Mouse (Mus musculus): Measurements from ENCODE around the gene H2-Q6. TPM values are rescaled to one million over a fixed set of nuclear protein-coding genes. Genes with fewer than 3 reads are reported as not detected.
"Not testable (repeated sequence)": the region's sequence is repeated elsewhere in the genome, so short reads cannot be mapped to it uniquely, and the experiment has no call there.

H2-Q6 gene
- polyA plus RNA-seq, 1 experiment from 2014 or later = 7.0 TPM

DNA sequence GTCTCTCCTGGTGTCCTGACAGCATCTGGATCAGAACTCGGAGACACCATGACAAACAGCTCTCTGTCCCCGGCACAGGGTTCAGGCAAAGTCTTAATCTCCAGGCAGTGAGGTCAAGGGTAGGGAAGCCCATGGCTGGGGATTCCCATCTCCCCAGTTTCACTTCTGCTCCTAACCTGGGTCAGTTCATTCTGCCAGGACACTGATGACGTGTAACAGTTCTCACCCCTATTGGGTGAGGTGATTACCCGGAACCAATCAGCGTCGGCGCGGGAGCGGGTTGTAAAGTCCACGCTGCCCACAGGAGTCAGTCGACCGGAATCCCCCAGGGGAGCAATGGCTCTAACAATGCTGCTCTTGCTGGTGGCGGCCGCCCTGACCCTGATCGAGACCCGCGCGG lies 14.2 kb downstream of the H2-Q6 start, which contains the start of gene H2-Q7:
Gene H2-Q7 (plus strand): TSS at position 271 of the 400 bp plus-strand sequence.
- Histone ChIP-seq H3K4me2 (ENCODE audit: low read length) (peak within 1 kb of the TSS; percentile 87), H3K9ac (ENCODE audit: low read depth, low read length) (peak within 1 kb of the TSS; percentile 44; the same call in 1 of the 2 replicates), H3K4me3 (replicated peaks; ENCODE audit: low read depth, low read length) (peak within 1 kb of the TSS; percentile 45)
- H3K27ac ChIP-seq; H3K36me3 ChIP-seq (ENCODE audit: insufficient read depth, low read length); H3K4me1 ChIP-seq (replicated peaks; ENCODE audit: insufficient read depth, low read length); H3K27me3 ChIP-seq (ENCODE audit: insufficient read depth, low read length); H3K9me3 ChIP-seq (replicated peaks; ENCODE audit: low read length): not testable (repeated sequence)
- 2% methylated on average over 16 of the region's 18 CpGs for WGBS
- peak; percentile 16; the same call in 1 of the 2 replicates for TF ChIP-seq CTCF (IDR thresholded peaks at IDR 0.05; ENCODE audit: low read depth)
- DNase-seq (ENCODE audit: low spot score) (peak; percentile 92), ATAC-seq (replicated peaks; ENCODE audit: low FRiP score, low read depth) (peak; percentile 93)

DNA sequence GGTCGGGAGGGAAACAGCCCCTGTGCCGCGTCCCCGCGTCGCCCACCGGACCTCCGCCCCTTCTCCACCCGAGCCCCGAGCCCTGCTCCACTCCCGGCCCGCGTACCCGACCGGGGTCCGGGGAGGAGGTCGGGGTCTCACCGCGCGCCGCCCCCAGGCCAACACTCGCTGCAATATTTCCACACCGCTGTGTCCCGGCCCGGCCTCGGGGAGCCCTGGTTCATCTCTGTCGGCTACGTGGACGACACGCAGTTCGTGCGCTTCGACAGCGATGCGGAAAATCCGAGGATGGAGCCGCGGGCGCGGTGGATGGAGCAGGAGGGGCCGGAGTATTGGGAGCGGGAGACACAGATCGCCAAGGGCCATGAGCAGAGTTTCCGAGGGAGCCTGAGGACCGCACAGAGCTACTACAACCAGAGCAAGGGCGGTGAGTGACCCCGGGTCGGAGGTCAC lies 14.7 kb downstream of the H2-Q6 start:
- H3K9me3 ChIP-seq (replicated peaks; ENCODE audit: low read length); H3K27ac ChIP-seq; DNase-seq (ENCODE audit: low spot score); H3K27me3 ChIP-seq (ENCODE audit: insufficient read depth, low read length); H3K36me3 ChIP-seq (ENCODE audit: insufficient read depth, low read length); H3K4me1 ChIP-seq (replicated peaks; ENCODE audit: insufficient read depth, low read length): not testable (repeated sequence)
- H3K9ac ChIP-seq (ENCODE audit: low read depth, low read length) = peak overlapping the region; percentile 44; the same call in 1 of the 2 replicates
- peak overlapping the region; percentile 45 for H3K4me3 ChIP-seq (replicated peaks; ENCODE audit: low read depth, low read length)
- 1% methylated on average over 40 of the region's 48 CpGs for WGBS
- peak; percentile 49 for ATAC-seq (replicated peaks; ENCODE audit: low FRiP score, low read depth)
- H3K4me2 ChIP-seq (ENCODE audit: low read length) = peak overlapping the region; percentile 87

DNA sequence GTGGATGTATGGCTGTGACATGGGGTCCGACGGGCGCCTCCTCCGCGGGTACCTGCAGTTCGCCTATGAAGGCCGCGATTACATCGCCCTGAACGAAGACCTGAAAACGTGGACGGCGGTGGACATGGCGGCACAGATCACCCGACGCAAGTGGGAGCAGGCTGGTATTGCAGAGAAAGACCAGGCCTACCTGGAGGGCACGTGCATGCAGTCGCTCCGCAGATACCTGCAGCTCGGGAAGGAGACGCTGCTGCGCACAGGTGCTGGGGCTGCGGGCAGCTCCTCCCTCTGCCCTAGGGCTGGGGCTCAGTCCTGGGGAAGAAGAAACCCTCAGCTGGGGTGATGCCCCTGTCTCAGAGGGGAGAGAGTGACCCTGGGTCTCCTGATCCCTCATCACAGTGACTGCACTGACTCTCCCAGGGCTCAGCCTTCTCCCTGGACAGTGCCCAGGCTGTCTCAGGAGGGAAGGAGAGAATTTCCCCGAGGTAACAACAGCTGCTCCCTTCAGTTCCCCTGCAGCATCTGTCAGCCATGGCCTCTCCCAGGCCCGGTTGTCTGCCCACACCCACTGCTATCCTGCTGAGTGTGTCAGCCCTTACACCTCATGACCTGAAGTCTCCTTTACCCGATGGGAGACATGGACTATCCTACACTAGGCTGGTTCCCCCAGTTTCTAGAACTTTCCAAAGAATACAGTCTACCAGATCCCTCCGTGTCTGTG lies 15.4 kb downstream of the H2-Q6 start:
- not testable (repeated sequence) for H3K4me3 ChIP-seq (replicated peaks; ENCODE audit: low read depth, low read length); H3K9me3 ChIP-seq (replicated peaks; ENCODE audit: low read length); H3K4me2 ChIP-seq (ENCODE audit: low read length); DNase-seq (ENCODE audit: low spot score); H3K36me3 ChIP-seq (ENCODE audit: insufficient read depth, low read length); H3K27me3 ChIP-seq (ENCODE audit: insufficient read depth, low read length); H3K9ac ChIP-seq (ENCODE audit: low read depth, low read length); ATAC-seq (replicated peaks; ENCODE audit: low FRiP score, low read depth); H3K27ac ChIP-seq; H3K4me1 ChIP-seq (replicated peaks; ENCODE audit: insufficient read depth, low read length)
- 57% methylated on average over 26 of the region's 27 CpGs for WGBS

DNA sequence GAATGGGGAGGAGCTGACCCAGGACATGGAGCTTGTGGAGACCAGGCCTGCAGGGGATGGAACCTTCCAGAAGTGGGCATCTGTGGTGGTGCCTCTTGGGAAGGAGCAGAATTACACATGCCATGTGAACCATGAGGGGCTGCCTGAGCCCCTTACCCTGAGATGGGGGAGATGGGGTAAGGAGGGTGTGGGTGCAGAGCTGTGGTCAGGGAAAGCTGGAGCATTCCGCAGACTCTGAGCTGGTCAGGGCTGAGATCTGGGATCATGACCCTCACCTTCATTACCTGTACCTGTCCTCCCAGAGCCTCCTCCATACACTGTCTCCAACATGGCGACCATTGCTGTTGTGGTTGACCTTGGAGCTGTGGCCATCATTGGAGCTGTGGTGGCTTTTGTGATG lies 17.7 kb downstream of the H2-Q6 start:
- DNase-seq (ENCODE audit: low spot score); H3K9ac ChIP-seq (ENCODE audit: low read depth, low read length); H3K36me3 ChIP-seq (ENCODE audit: insufficient read depth, low read length); H3K4me1 ChIP-seq (replicated peaks; ENCODE audit: insufficient read depth, low read length); H3K4me2 ChIP-seq (ENCODE audit: low read length); H3K4me3 ChIP-seq (replicated peaks; ENCODE audit: low read depth, low read length); H3K9me3 ChIP-seq (replicated peaks; ENCODE audit: low read length); H3K27ac ChIP-seq; H3K27me3 ChIP-seq (ENCODE audit: insufficient read depth, low read length); ATAC-seq (replicated peaks; ENCODE audit: low FRiP score, low read depth): not testable (repeated sequence)
- 95% methylated on average over 2 of the region's 2 CpGs for WGBS

DNA sequence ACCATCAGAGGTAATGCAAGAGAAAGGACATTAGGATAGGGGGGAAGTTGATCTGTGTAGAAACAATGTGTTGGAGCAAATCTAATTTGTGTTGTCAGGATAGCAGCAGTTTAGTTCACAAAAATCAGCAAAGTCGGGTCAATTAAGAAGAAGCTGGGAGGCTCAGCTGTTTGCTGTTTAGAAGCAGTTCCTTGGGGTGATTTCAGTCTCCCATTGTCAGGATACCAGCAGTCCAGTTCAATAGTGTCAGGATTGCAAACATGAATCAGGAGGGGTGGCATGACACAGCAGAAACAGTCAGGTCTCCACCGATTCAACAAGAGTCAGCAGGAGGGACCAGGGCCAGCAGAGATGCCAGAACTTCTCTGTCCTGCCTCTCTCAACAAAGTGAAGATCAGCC lies 19.9 kb downstream of the H2-Q6 start:
- H3K4me3 ChIP-seq (replicated peaks; ENCODE audit: low read depth, low read length); H3K9ac ChIP-seq (ENCODE audit: low read depth, low read length); H3K27ac ChIP-seq; H3K4me2 ChIP-seq (ENCODE audit: low read length); H3K4me1 ChIP-seq (replicated peaks; ENCODE audit: insufficient read depth, low read length); H3K27me3 ChIP-seq (ENCODE audit: insufficient read depth, low read length); H3K36me3 ChIP-seq (ENCODE audit: insufficient read depth, low read length); ATAC-seq (replicated peaks; ENCODE audit: low FRiP score, low read depth); DNase-seq (ENCODE audit: low spot score); H3K9me3 ChIP-seq (replicated peaks; ENCODE audit: low read length): not testable (repeated sequence)
- WGBS = 97% methylated on average over 2 of the region's 2 CpGs

DNA sequence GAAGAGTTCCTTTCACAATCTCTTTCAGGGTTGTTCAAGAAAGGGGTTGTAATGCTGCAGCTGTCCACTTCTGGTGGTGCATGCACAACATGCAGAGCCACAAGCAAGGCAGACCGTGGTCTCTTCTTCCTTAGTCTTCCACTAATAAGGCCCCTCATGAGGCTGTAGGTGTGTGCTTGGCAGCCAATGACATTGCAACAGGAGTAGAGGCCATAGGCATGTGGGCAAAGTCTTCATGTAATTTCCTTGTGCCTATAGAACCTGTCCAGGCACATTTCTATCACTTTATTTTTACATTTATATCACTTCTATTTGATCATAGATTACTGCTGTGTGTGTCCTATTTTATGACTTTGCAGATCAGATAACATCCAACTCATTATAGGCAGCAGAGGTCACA lies 33.6 kb downstream of the H2-Q6 start:
- not testable (repeated sequence) for H3K27me3 ChIP-seq (ENCODE audit: insufficient read depth, low read length); H3K4me1 ChIP-seq (replicated peaks; ENCODE audit: insufficient read depth, low read length); DNase-seq (ENCODE audit: low spot score); H3K27ac ChIP-seq; H3K9me3 ChIP-seq (replicated peaks; ENCODE audit: low read length); H3K4me3 ChIP-seq (replicated peaks; ENCODE audit: low read depth, low read length); H3K36me3 ChIP-seq (ENCODE audit: insufficient read depth, low read length); H3K4me2 ChIP-seq (ENCODE audit: low read length); ATAC-seq (replicated peaks; ENCODE audit: low FRiP score, low read depth); H3K9ac ChIP-seq (ENCODE audit: low read depth, low read length)
- WGBS = no CpG with 5 or more reads among the region's 1 CpGs

DNA sequence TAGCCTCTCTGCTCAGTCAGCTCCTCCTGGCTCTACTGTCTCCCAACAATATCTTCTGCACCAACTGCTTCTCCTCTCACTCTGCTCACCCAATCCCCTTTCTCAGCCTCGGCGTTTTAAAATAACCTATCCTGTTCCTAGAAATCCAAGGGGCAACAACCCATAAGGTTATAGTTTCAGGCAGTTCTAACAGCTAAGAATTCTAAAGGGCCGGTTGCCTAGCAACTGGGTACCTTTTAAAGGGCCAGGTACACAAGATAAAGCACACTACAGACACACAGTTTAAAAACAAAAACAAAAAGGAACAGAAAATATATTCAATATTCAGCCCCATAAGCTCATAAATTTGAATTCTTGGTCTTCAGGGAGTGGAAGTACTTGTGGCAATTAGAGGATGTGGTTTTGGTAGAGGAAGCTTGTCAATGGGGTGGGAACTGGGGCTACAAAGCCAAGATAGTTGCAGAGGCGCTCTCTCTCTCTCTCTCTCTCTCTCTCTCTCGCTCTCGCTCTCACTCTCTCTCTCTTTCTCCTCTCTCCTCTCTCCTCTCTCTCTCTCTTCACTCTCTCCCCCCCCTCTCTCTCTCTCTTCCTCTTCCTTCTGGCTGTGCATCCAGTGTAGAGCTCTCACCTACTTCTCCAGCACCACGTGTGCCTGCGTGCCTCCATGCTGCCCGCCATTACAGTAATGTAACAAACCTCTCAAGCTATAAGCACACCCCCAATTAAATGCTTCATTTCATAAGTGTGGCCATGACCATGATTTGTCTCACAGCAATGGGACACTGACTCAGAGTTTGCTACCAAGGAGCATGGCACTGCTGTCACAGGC lies 36.1 kb downstream of the H2-Q6 start:
- 80% methylated on average over 1 of the region's 9 CpGs for WGBS

More for the DNA sequence above, 36.1 kb downstream of the H2-Q6 start:
- not testable (repeated sequence) for H3K36me3 ChIP-seq (ENCODE audit: insufficient read depth, low read length); ATAC-seq (replicated peaks; ENCODE audit: low FRiP score, low read depth); H3K9ac ChIP-seq (ENCODE audit: low read depth, low read length); H3K4me2 ChIP-seq (ENCODE audit: low read length); H3K4me3 ChIP-seq (replicated peaks; ENCODE audit: low read depth, low read length); H3K9me3 ChIP-seq (replicated peaks; ENCODE audit: low read length); H3K4me1 ChIP-seq (replicated peaks; ENCODE audit: insufficient read depth, low read length); H3K27me3 ChIP-seq (ENCODE audit: insufficient read depth, low read length); H3K27ac ChIP-seq; DNase-seq (ENCODE audit: low spot score)

Measured in kidney, postnatal 0 days (tissue).